Mouse (Mus musculus): ENCODE measurements around the gene Mrps12.

Mrps12 gene

GRCm38 (mm10) chr7:28741709-28742438 lies at the start of gene Mrps12, which contains the start of gene Sars2:
TSS of gene Mrps12 (minus strand) at chr7:28741820.
TSS of gene Sars2 (plus strand) at chr7:28741992.
- DNase-seq, result peak; percentile 95

- no peak for DNase-seq
These were observed 48.6 kb upstream of the Mrps12 start for GRCm38 (mm10) chr7:28790066-28790806.

- no peak for DNase-seq
These were observed 47.6 kb upstream of the Mrps12 start for GRCm38 (mm10) chr7:28789235-28789634.

- DNase-seq, result no peak
These were observed 46.9 kb upstream of the Mrps12 start, which contains the start of gene Rinl for GRCm38 (mm10) chr7:28788307-28789195. TSS of gene Rinl (plus strand) at chr7:28788969.

- no peak for DNase-seq
These were observed 46.3 kb upstream of the Mrps12 start for GRCm38 (mm10) chr7:28787884-28788283.

- DNase-seq, result no peak
These were observed 43.5 kb upstream of the Mrps12 start for GRCm38 (mm10) chr7:28785161-28785560.

- DNase-seq, result no peak
These were observed 39.6 kb upstream of the Mrps12 start for GRCm38 (mm10) chr7:28781261-28781663.

GRCm38 (mm10) chr7:28780857-28781256 lies 39.2 kb upstream of the Mrps12 start:
- no peak for DNase-seq

- peak; percentile 75 for DNase-seq
These were observed 38.5 kb upstream of the Mrps12 start for GRCm38 (mm10) chr7:28780067-28780658.

GRCm38 (mm10) chr7:28778825-28779224 lies 37.2 kb upstream of the Mrps12 start:
- no peak for DNase-seq

- no peak for DNase-seq
These were observed 33.5 kb upstream of the Mrps12 start for GRCm38 (mm10) chr7:28775129-28775528.

- no peak for DNase-seq
These were observed 32.5 kb upstream of the Mrps12 start for GRCm38 (mm10) chr7:28774164-28774563.

GRCm38 (mm10) chr7:28773163-28773562 lies 31.5 kb upstream of the Mrps12 start:
- no peak for DNase-seq

GRCm38 (mm10) chr7:28771867-28772266 lies 30.2 kb upstream of the Mrps12 start:
- DNase-seq, result no peak

GRCm38 (mm10) chr7:28770309-28770708 lies 28.7 kb upstream of the Mrps12 start:
- DNase-seq, result no peak

GRCm38 (mm10) chr7:28769414-28769958 lies 27.9 kb upstream of the Mrps12 start:
- no peak for DNase-seq

- DNase-seq, result no peak
These were observed 25.9 kb upstream of the Mrps12 start, which contains the start of gene Nfkbib for GRCm38 (mm10) chr7:28767462-28767965. TSS of gene Nfkbib (minus strand) at chr7:28767512.

- DNase-seq, result no peak
These were observed 25.3 kb upstream of the Mrps12 start for GRCm38 (mm10) chr7:28766910-28767309.

- DNase-seq, result peak; percentile 96
These were observed 24.7 kb upstream of the Mrps12 start, which contains the start of gene Sirt2 for GRCm38 (mm10) chr7:28766173-28766879. TSS of gene Sirt2 (plus strand) at chr7:28766735.

GRCm38 (mm10) chr7:28765211-28765610 lies 23.6 kb upstream of the Mrps12 start:
- no peak for DNase-seq

- DNase-seq, result no peak
These were observed 20.3 kb upstream of the Mrps12 start for GRCm38 (mm10) chr7:28761907-28762306.
